Mouse (Mus musculus) lung, embryonic 15.5 days (tissue): ENCODE data around the gene Ddit4l. TPM values are rescaled to one million over a fixed set of nuclear protein-coding genes. Genes with fewer than 3 reads are reported as not detected.
A peak's percentile ranks its signal among the peaks of the same experiment; 100 is the strongest.

Experiments used
- ATAC-seq: fragments of 200-750 bp; cut with Nextera tagmentation; 2 replicates; pipeline ENCODE4 v1.8.0; 2017; ENCODE audit warnings: moderate number of reproducible peaks, borderline replicate concordance; ENCODE audit not compliant: low FRiP score, low TSS enrichment; ENCODE audit errors: extremely low read depth
- H3K27ac ChIP-seq: fragments of 300-500 bp; sonication (generic); 2 replicates; pipeline ENCODE4 v1.5.1; 2015; ENCODE audit warnings: moderate library complexity, mild to moderate bottlenecking, inconsistent platforms
- H3K27me3 ChIP-seq: fragments of 300-500 bp; sonication (generic); 2 replicates; pipeline ENCODE4 v1.6.1; 2015; ENCODE audit warnings: inconsistent platforms
- H3K36me3 ChIP-seq: fragments of 300-500 bp; sonication (generic); 2 replicates; pipeline ENCODE4 v1.6.1; 2015; ENCODE audit warnings: inconsistent platforms
- H3K4me1 ChIP-seq: fragments of 300-500 bp; sonication (generic); 2 replicates; pipeline ENCODE4 v1.6.1; 2015; ENCODE audit warnings: inconsistent platforms
- H3K4me2 ChIP-seq: fragments of 300-500 bp; sonication (generic); 2 replicates; pipeline ENCODE4 v1.6.1; 2015; ENCODE audit warnings: inconsistent platforms, mild to moderate bottlenecking, moderate library complexity
- H3K4me3 ChIP-seq: fragments of 300-500 bp; sonication (generic); 2 replicates; pipeline ENCODE4 v1.5.1; 2015; ENCODE audit warnings: mild to moderate bottlenecking, inconsistent platforms
- H3K9ac ChIP-seq: fragments of 300-500 bp; sonication (generic); 2 replicates; pipeline ENCODE4 v1.6.1; 2015; ENCODE audit warnings: inconsistent platforms
- H3K9me3 ChIP-seq: fragments of 300-500 bp; sonication (generic); 2 replicates; pipeline ENCODE4 v1.6.1; 2016; ENCODE audit warnings: inconsistent platforms
- WGBS: fragments of 180-500 bp; shearing (Covaris S2); methylation state at CpG from one replicate; pipeline ENCODE4 v1.1.7; 2015; 5-methylcytosine and 5-hydroxymethylcytosine counted together
- polyA plus RNA-seq: library from polyadenylated mRNA; unstranded; fragments of >200 nt; fragmentation: Nextera tagmentation; extraction: Ambion mirVana; gene quantifications from 2 replicates; pipeline ENCODE4 v1.2.1, GENCODE M21; 2015

The Ddit4l gene
- polyA plus RNA-seq, 1 experiment from 2014 or later = 9.9 TPM

DNA sequence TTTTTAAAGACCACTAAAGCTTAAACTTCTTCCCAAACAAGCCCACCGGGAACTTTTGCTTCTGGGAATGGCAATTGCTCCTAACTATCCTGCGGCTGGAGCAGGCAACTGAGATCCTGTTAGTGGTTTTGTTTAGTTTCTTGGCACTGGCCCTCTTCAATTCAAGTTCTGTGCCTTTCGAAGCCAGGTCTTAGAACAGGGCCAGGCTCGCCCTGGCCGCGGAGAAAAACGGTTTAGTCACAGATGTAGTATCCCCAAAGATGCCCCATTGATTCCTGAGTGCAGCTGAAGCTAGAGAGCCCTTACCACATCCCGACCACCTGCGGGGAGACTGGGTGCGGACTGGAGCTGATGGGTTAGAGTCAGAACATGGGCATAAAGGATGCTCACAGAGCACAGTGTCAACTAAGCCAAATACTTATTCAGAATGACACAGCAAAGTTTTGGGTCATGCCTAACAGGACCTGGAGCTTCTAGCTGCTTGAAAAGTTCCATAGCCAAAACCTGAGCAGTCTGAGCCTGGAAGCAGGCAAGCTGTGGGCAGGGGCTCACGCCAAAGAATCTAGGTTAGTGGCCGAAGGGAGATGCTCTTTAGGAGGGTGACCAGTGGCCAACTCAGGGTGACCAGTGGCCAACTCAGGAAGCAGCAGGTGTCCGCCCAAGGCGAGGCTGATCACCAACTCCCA lies 1.6 kb downstream of the Ddit4l start:
- H3K4me1 ChIP-seq = no peaks in the 10 kb centered on the region
- ATAC-seq = no peak
- no peak overlapping the region for H3K27ac ChIP-seq
- peak overlapping the region; percentile 39; the same call in 1 of the 2 replicates for H3K9ac ChIP-seq
- peak overlapping the region; percentile 93 for H3K4me2 ChIP-seq
- 46% methylated on average over 14 of the region's 14 CpGs for WGBS
- no peaks in the 10 kb centered on the region for H3K9me3 ChIP-seq
- H3K4me3 ChIP-seq = peak overlapping the region; percentile 60
- no peaks in the 10 kb centered on the region for H3K36me3 ChIP-seq
- no peaks in the 10 kb centered on the region for H3K27me3 ChIP-seq

DNA sequence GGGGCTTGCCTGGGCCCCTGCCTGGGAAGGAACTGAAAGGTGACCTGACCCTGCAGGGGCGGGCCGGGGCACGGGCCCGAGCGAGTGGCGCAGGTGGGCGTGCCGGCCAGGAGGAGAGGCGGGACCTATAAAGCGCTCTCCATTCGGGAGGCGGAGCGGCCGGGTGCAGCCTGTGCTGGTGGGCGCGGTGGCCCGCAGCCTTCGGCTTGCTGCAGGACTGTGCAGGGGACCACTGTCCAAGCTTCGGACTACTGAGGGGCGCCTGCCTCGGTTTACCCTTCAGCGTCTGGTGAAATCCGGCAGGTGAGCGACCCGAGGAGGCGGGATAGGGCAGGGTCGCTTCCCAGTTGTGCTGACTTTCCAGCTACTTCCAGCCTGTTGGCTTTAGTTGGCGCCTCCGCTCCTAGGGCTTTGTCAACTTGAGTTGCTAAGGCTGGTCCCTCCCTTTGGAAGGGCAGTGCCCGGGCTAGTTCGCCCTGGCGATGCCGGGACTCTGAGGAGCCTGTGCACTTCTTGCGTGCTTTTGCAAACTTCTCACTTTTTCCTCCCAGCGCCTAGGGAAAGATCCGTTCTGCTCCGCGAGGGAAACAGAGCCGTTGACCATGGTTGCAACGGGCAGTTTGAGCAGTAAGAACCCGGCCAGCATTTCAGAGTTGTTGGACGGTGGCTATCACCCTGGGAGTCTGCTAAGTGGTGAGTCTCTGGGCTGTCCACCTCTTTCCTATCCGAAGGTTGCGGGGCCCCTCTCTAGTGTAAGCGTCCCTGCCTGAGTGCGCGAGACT lies 2.4 kb downstream of the Ddit4l start:
- Histone ChIP-seq H3K27ac (no peak overlapping the region), H3K4me1 (no peaks in the 10 kb centered on the region), H3K27me3 (no peaks in the 10 kb centered on the region), H3K4me3 (peak overlapping the region; percentile 60), H3K9ac (peak overlapping the region; percentile 39), H3K4me2 (peak overlapping the region; percentile 93), H3K9me3 (no peaks in the 10 kb centered on the region), H3K36me3 (no peaks in the 10 kb centered on the region)
- ATAC-seq = peak; percentile 91
- 2% methylated on average over 47 of the region's 47 CpGs for WGBS

DNA sequence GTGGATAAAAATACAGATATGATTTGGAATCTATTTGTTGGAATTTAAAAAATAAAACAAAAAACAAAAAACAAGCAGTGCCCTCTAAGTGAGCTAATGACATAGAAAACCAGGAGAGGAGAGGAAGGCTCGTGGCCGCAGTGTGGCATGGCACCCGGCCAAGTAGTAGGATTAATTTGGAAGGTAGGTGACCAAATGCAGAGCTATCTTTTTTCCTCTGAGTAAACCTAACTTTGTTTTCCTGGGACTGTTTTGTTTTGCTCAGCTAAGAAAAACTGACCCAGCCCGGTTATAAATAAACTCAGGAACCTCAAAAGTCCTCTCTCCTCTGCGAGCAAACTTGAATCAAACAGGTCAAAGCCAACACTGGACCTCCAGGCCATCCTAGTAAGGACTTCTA lies 3.6 kb downstream of the Ddit4l start:
- Histone ChIP-seq H3K4me2 (no peak overlapping the region), H3K4me1 (no peaks in the 10 kb centered on the region)

DNA sequence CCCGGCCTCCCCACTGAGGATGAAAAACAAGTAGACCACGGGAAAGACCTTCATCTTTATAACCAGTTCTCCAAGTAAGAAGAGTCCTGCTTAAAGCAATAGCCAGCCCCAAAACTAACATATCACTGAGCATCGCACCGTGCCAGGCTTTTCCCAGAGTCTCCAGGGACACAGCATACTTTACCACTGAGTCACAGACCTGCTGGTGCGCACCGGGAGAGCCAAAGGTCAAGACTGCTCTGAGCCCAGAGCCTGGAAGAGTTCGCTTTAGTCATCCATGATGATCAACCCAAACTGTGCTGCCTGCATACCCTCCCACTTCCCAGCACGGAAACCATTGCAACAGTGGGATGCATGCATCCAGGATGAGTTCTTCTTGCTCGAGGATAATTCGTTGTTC lies 12.3 kb downstream of the Ddit4l start:
- ATAC-seq = no peak

More for the DNA sequence above, 3.6 kb downstream of the Ddit4l start:
- no peak overlapping the region for H3K27ac ChIP-seq
- H3K4me3 ChIP-seq = no peak overlapping the region
- H3K9ac ChIP-seq = no peak overlapping the region
- H3K36me3 ChIP-seq = no peaks in the 10 kb centered on the region
- ATAC-seq = no peak
- WGBS = 72% methylated on average over 5 of the region's 5 CpGs
- H3K27me3 ChIP-seq = no peaks in the 10 kb centered on the region
- H3K9me3 ChIP-seq = no peaks in the 10 kb centered on the region

DNA sequence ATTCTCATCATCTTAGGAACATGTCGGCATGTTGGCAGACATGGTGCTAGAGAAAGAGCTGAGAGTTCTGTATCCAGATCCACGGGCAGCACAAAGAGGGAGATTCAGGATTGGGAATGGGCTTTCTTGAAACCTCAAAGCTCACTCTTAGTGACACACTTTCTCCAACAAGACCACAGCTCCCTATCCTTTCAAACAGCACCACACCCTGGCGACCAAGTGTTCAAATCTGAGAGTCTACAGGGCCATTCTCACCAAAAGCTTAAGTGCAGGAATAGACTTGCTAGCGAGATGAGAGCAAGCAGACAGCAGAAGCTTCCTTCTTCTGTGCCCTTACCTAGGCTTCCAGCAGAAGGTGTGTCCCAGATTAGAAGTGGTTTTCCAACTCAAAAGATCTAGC lies 15.2 kb downstream of the Ddit4l start:
- ATAC-seq = no peak
- Histone ChIP-seq H3K9me3 (no peaks in the 10 kb centered on the region), H3K4me3 (no peak overlapping the region), H3K27ac (no peak overlapping the region), H3K4me2 (no peak overlapping the region), H3K9ac (no peak overlapping the region), H3K36me3 (no peaks in the 10 kb centered on the region), H3K4me1 (no peaks in the 10 kb centered on the region), H3K27me3 (no peaks in the 10 kb centered on the region)
- WGBS = 82% methylated on average over 4 of the region's 4 CpGs

More for the DNA sequence above, 12.3 kb downstream of the Ddit4l start:
- Histone ChIP-seq H3K27ac (no peak overlapping the region), H3K27me3 (no peaks in the 10 kb centered on the region), H3K9ac (no peak overlapping the region), H3K4me1 (no peaks in the 10 kb centered on the region), H3K4me2 (no peak overlapping the region), H3K36me3 (no peaks in the 10 kb centered on the region), H3K9me3 (no peaks in the 10 kb centered on the region), H3K4me3 (no peak overlapping the region)
- 79% methylated on average over 10 of the region's 10 CpGs for WGBS

DNA sequence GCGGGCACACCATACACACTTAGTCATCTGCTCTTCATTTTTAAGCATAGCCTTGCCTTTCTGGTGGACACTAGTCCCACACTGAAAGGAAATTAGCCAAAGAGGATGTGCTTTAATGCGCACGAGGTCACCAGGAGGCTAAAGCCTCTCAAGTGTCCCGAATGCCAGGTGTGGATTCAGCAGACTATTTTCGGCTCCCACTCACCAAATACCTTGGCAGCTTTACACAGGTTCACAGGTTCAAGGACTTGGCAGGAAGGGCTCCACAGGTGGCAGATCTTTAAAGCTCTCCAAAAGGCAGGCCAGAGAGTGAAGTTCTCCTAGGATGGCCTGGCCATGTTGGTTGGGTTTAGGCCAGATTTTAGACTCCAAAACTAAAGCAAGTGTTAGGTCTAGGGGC lies 19.8 kb downstream of the Ddit4l start:
- no peaks in the 10 kb centered on the region for H3K4me1 ChIP-seq
- 79% methylated on average over 5 of the region's 5 CpGs for WGBS
- H3K27me3 ChIP-seq = no peaks in the 10 kb centered on the region
- no peaks in the 10 kb centered on the region for H3K9me3 ChIP-seq
- no peak overlapping the region for H3K9ac ChIP-seq
- H3K4me2 ChIP-seq = no peak overlapping the region
- H3K27ac ChIP-seq = no peak overlapping the region
- ATAC-seq = no peak
- no peaks in the 10 kb centered on the region for H3K36me3 ChIP-seq
- no peak overlapping the region for H3K4me3 ChIP-seq

DNA sequence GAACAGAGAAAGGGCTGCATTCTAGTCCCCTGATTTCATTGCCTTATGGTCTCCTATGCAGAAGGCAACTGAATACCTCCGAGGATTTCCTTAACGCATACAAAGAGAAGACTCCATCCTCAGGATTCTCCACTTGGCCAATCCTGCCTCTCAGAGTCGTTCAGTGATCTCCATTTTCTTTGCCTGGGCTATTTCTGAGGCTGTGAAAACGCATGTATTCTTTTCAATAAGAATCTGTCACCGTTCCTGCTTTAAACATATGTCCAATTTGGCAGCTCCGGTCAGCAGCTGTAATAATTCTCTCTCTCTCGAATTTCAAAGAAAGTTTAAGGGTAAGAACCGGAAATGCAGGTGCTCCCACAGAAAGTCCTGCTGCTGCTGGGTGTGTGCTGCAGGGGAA lies 20.7 kb downstream of the Ddit4l start:
- no peak overlapping the region for H3K4me3 ChIP-seq
- WGBS = 62% methylated on average over 8 of the region's 8 CpGs
- H3K9ac ChIP-seq = no peak overlapping the region
- no peak for ATAC-seq
- no peaks in the 10 kb centered on the region for H3K4me1 ChIP-seq
- no peaks in the 10 kb centered on the region for H3K9me3 ChIP-seq
- H3K27ac ChIP-seq = no peak overlapping the region
- H3K27me3 ChIP-seq = no peaks in the 10 kb centered on the region
- H3K4me2 ChIP-seq = no peak overlapping the region
- H3K36me3 ChIP-seq = no peaks in the 10 kb centered on the region

DNA sequence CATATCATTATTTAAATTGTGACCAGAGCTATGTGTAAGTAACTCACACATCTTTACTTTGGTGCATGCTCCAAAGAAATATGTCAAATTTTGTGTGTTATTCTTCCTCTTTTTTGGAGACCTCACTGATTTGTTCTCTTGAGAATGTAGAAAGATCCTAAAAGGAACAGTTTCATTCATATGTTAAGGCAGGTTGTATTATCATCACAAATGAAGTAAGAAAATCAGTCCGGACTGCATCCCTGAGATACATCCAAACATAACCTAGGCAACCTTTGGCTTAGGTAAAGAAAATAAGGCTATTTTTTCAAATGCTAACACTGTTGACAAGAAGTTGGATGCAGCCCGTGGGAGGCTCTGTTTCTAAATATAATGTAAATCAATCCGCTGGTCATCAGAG lies 21.2 kb downstream of the Ddit4l start:
- Histone ChIP-seq H3K27me3 (no peaks in the 10 kb centered on the region), H3K4me2 (no peak overlapping the region), H3K9me3 (no peaks in the 10 kb centered on the region), H3K4me3 (no peak overlapping the region), H3K9ac (no peak overlapping the region), H3K36me3 (no peaks in the 10 kb centered on the region), H3K27ac (no peak overlapping the region), H3K4me1 (no peaks in the 10 kb centered on the region)
- WGBS = 79% methylated on average over 3 of the region's 3 CpGs
- ATAC-seq = no peak

DNA sequence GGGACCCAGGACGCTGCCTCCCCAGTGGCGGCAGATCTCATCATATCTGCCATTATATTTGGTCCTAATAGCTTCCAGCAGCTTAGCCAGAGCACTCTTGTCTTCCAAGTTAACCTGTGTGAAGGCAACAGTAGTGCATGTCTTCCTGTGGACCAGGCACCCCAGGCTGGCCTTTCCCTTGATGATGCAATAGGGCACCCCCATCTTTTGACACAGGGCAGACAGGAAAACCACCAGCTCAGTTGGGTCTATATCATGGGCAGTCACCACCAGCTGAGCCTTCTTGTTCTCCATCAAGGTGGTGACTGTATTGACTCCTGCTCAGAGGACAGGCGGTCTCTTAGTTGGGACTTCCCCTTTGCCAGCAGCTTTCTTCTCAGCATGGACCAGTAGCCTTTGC lies 22.7 kb downstream of the Ddit4l start:
- H3K27ac ChIP-seq = no peak overlapping the region
- ATAC-seq = no peak
- no peak overlapping the region for H3K4me3 ChIP-seq
- H3K4me2 ChIP-seq = no peak overlapping the region
- no peaks in the 10 kb centered on the region for H3K36me3 ChIP-seq
- no peaks in the 10 kb centered on the region for H3K9me3 ChIP-seq
- WGBS = 88% methylated on average over 3 of the region's 3 CpGs
- no peak overlapping the region for H3K9ac ChIP-seq
- H3K27me3 ChIP-seq = no peaks in the 10 kb centered on the region
- H3K4me1 ChIP-seq = no peaks in the 10 kb centered on the region

DNA sequence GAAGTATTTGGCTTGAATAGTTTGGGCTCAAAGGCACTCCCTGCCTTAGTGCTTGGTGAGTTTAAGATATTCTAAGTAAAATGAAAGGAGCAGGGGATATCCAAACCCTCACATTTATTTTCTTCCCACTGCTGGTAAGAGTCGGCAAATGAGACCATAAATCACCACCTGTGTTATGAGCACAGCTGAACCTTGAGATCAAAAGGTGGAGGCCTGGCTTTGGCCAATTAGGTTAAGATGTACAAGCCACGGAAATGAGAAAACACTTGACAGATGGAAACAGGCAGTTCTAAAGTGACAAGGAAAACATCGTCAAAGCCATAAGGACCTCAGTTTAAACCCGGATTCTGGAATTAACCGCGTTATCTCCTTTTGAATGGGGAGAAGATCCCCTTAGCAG lies 23.5 kb downstream of the Ddit4l start:
- Histone ChIP-seq H3K27me3 (no peaks in the 10 kb centered on the region), H3K9ac (no peak overlapping the region), H3K4me3 (no peak overlapping the region), H3K36me3 (no peaks in the 10 kb centered on the region), H3K9me3 (no peaks in the 10 kb centered on the region), H3K4me1 (no peaks in the 10 kb centered on the region), H3K27ac (no peak overlapping the region), H3K4me2 (no peak overlapping the region)
- WGBS = 72% methylated on average over 6 of the region's 6 CpGs
- ATAC-seq = no peak

DNA sequence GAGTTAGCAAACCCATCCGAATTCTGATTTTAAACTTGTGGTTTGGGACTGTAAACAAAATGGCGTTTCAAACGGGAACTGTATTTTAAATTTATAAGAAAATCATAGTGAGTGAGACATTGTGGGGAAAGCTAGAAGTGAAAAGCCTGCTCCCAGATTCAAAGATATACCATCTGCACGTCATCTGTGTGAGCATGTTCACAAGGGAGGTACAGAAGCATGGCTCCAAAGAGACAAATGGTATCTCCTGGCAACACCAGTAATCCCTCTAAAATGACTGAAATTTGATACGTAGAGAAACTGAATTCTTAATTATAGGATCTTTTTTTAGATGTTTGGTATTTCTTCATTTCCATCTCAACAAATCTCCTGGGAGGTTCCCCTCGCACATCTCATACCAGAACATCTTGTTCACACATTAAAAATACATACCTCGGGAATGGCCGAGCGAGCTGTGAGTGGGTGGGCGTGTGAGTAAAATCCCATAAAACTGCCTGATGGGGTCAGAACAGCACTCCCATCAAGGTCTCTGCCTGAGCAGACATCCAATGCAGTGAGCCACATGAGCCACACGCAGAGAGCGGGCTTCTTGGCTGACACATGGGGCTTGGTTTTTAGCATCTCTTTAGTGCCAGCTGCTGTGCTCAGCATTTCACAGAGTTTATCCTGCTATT lies 26.2 kb downstream of the Ddit4l start:
- ATAC-seq = no peak
- 68% methylated on average over 12 of the region's 12 CpGs for WGBS

DNA sequence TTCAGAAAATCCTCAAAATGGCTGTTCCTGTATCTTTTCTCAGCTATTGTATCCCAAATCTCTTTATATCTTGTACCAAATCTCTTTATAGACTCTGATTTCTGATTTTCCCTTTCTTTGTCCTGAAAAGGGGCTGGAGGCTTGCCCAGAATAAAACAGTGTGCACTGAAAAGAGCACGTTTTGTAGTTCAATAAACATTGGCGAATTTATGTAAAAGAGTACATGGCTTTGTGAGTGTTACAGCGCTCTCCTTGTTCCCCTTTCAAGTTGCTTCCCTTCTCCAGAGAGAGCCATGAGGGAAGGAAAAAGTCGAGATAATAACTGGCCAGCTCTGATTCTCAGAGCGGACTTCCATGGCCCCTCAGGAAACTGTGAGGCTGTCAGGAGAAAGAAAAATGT lies 27.7 kb downstream of the Ddit4l start:
- no peaks in the 10 kb centered on the region for H3K9me3 ChIP-seq
- H3K9ac ChIP-seq = no peak overlapping the region
- no peak overlapping the region for H3K4me2 ChIP-seq
- no peak overlapping the region for H3K27ac ChIP-seq
- no peaks in the 10 kb centered on the region for H3K27me3 ChIP-seq
- H3K4me3 ChIP-seq = no peak overlapping the region
- H3K36me3 ChIP-seq = no peaks in the 10 kb centered on the region
- H3K4me1 ChIP-seq = no peaks in the 10 kb centered on the region
- no peak for ATAC-seq
- 63% methylated on average over 5 of the region's 5 CpGs for WGBS

More for the DNA sequence above, 26.2 kb downstream of the Ddit4l start:
- no peaks in the 10 kb centered on the region for H3K27me3 ChIP-seq
- H3K27ac ChIP-seq = no peak overlapping the region
- no peak overlapping the region for H3K4me3 ChIP-seq
- no peaks in the 10 kb centered on the region for H3K36me3 ChIP-seq
- no peaks in the 10 kb centered on the region for H3K4me1 ChIP-seq
- no peak overlapping the region for H3K4me2 ChIP-seq
- no peaks in the 10 kb centered on the region for H3K9me3 ChIP-seq
- no peak overlapping the region for H3K9ac ChIP-seq
